17 mouse cellular contexts compared by ENCODE assay signal in the genomic region with DNA sequence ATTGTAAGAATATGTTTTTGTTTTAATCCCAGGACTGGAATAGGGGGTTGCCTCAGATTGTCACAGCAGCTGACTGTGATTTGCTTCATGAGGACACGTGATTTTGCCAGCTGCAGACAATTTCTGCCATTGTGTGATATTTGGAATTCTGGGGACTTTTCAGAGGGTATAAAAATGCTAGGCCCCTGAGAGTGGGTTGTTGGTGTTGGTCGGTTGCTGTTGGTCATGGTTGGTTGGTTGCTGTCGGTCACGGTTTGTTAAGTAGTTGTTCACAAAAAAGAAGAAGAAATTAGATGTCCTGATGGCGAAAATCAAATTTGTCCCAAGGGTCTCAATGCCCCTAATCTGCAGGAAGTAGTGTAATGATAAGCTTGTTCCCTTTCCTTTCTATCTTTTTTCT.
"Had no signal": no experiment of that assay in that cellular context is flagged by ENCODE, and none has a peak within 500 bp of the region (broad histone marks: within the 10 kb centered on the region; RNA-seq: fewer than 3 reads in every experiment).

No protein-coding gene starts in this region.

- H3K9ac ChIP-seq: kidney, embryonic 15.5 days; limb, embryonic 12.5 days; limb, embryonic 15.5 days; liver, embryonic 14.5 days; liver, postnatal 0 days; lung, embryonic 14.5 days; midbrain, embryonic 13.5 days had no signal

- H3K4me1 ChIP-seq: limb, embryonic 12.5 days; limb, embryonic 15.5 days; midbrain, embryonic 13.5 days had no signal

- H3K27me3 ChIP-seq: kidney, embryonic 15.5 days; limb, embryonic 12.5 days; limb, embryonic 15.5 days; midbrain, embryonic 13.5 days had no signal

- DNase-seq: kidney, adult 8-10 months; layer of hippocampus, postnatal 36 days; left cerebral cortex, postnatal 4 days; liver, postnatal 0 days; lung, embryonic 14.5 days; thymus, adult 18-20 months; thymus, postnatal 36 days had no signal

- H3K36me3 ChIP-seq: limb, embryonic 12.5 days; limb, embryonic 15.5 days; midbrain, embryonic 13.5 days had no signal

- H3K27ac ChIP-seq: left cerebral cortex, adult 2 months; limb, embryonic 12.5 days; limb, embryonic 15.5 days; liver, embryonic 14.5 days; macrophage; midbrain, embryonic 13.5 days had no signal

- H3K4me3 ChIP-seq: kidney, embryonic 15.5 days; left cerebral cortex, adult 2 months; limb, embryonic 12.5 days; limb, embryonic 15.5 days; midbrain, embryonic 13.5 days had no signal

- ATAC-seq: lung, postnatal 0 days; midbrain, embryonic 13.5 days; midbrain, embryonic 16.5 days had no signal

- H3K4me2 ChIP-seq: kidney, embryonic 15.5 days; limb, embryonic 12.5 days; limb, embryonic 15.5 days; liver, embryonic 11.5 days; lung, embryonic 14.5 days; midbrain, embryonic 13.5 days had no signal

- H3K9me3 ChIP-seq: kidney, embryonic 15.5 days; limb, embryonic 12.5 days; limb, embryonic 15.5 days; midbrain, embryonic 13.5 days had no signal
